Mouse (Mus musculus): ENCODE measurements around the gene Cdh12. TPM values are rescaled to one million over a fixed set of nuclear protein-coding genes. Genes with fewer than 3 reads are reported as not detected.
A peak's percentile ranks its signal among the peaks of the same experiment; 100 is the strongest.

The Cdh12 gene
- polyA plus RNA-seq, 2 experiments: 0.16 to 0.29 TPM

- ATAC-seq (ENCODE audit: low FRiP score, low read depth): peak; percentile 70; the same call in 1 of the 2 replicates
- Histone ChIP-seq H3K4me1 (ENCODE audit: control insufficient read depth, insufficient read depth, low read length) (no peaks in the 10 kb centered on the region), H3K9me3 (ENCODE audit: control insufficient read depth, low read length) (no peaks in the 10 kb centered on the region), H3K36me3 (ENCODE audit: control insufficient read depth, insufficient read depth, low read length) (no peaks in the 10 kb centered on the region), H3K4me3 (replicated peaks; ENCODE audit: low read length) (no peak overlapping the region), H3K27ac (replicated peaks; ENCODE audit: low read depth, low read length) (no peak overlapping the region), H3K27me3 (ENCODE audit: control insufficient read depth, insufficient read depth, low read length) (no peaks in the 10 kb centered on the region), H3K9ac (ENCODE audit: low read depth, low read length, severe bottlenecking) (no peak overlapping the region), H3K4me2 (replicated peaks; ENCODE audit: low read depth, low read length, severe bottlenecking) (no peak overlapping the region)
- peak; percentile 60 for DNase-seq (ENCODE audit: low spot score)
- TF ChIP-seq POLR2A (IDR thresholded peaks at IDR 0.05; ENCODE audit: borderline replicate concordance, extremely low read depth, insufficient read depth, insufficient read length): no peak
- 62% methylated on average over 2 of the region's 2 CpGs for WGBS
Observed at GRCm38 (mm10) chr15:21407324-21408044, 958.4 kb downstream of the Cdh12 start.

GRCm38 (mm10) chr15:21437347-21437746 is 988.3 kb downstream of the Cdh12 start:
- Histone ChIP-seq H3K9ac (ENCODE audit: low read depth, low read length, severe bottlenecking) (no peak overlapping the region), H3K4me3 (replicated peaks; ENCODE audit: low read length) (no peak overlapping the region), H3K27ac (replicated peaks; ENCODE audit: low read depth, low read length) (no peak overlapping the region), H3K9me3 (ENCODE audit: control insufficient read depth, low read length) (no peaks in the 10 kb centered on the region), H3K4me2 (replicated peaks; ENCODE audit: low read depth, low read length, severe bottlenecking) (no peak overlapping the region), H3K4me1 (ENCODE audit: control insufficient read depth, insufficient read depth, low read length) (no peaks in the 10 kb centered on the region), H3K27me3 (ENCODE audit: control insufficient read depth, insufficient read depth, low read length) (no peaks in the 10 kb centered on the region), H3K36me3 (ENCODE audit: control insufficient read depth, insufficient read depth, low read length) (no peaks in the 10 kb centered on the region)
- no peak for TF ChIP-seq POLR2A (IDR thresholded peaks at IDR 0.05; ENCODE audit: borderline replicate concordance, extremely low read depth, insufficient read depth, insufficient read length)
- ATAC-seq (ENCODE audit: low FRiP score, low read depth) (no peak), DNase-seq (ENCODE audit: low spot score) (no peak)
- 87% methylated on average over 4 of the region's 4 CpGs for WGBS

GRCm38 (mm10) chr15:21437924-21438323 is 988.9 kb downstream of the Cdh12 start:
- H3K9ac ChIP-seq (ENCODE audit: low read depth, low read length, severe bottlenecking): no peak overlapping the region
- ATAC-seq (ENCODE audit: low FRiP score, low read depth): no peak
- TF ChIP-seq POLR2A (IDR thresholded peaks at IDR 0.05; ENCODE audit: borderline replicate concordance, extremely low read depth, insufficient read depth, insufficient read length): no peak
- no peaks in the 10 kb centered on the region for H3K27me3 ChIP-seq (ENCODE audit: control insufficient read depth, insufficient read depth, low read length)
- no peaks in the 10 kb centered on the region for H3K9me3 ChIP-seq (ENCODE audit: control insufficient read depth, low read length)
- H3K27ac ChIP-seq (replicated peaks; ENCODE audit: low read depth, low read length): no peak overlapping the region
- H3K4me1 ChIP-seq (ENCODE audit: control insufficient read depth, insufficient read depth, low read length): no peaks in the 10 kb centered on the region
- H3K4me3 ChIP-seq (replicated peaks; ENCODE audit: low read length): no peak overlapping the region
- no peak for DNase-seq (ENCODE audit: low spot score)
- no peaks in the 10 kb centered on the region for H3K36me3 ChIP-seq (ENCODE audit: control insufficient read depth, insufficient read depth, low read length)
- H3K4me2 ChIP-seq (replicated peaks; ENCODE audit: low read depth, low read length, severe bottlenecking): no peak overlapping the region

GRCm38 (mm10) chr15:21458098-21458497 is 1009.0 kb downstream of the Cdh12 start:
- no peaks in the 10 kb centered on the region for H3K27me3 ChIP-seq (ENCODE audit: control insufficient read depth, insufficient read depth, low read length)
- no peak overlapping the region for H3K4me2 ChIP-seq (replicated peaks; ENCODE audit: low read depth, low read length, severe bottlenecking)
- H3K4me3 ChIP-seq (replicated peaks; ENCODE audit: low read length): no peak overlapping the region
- no peak for TF ChIP-seq POLR2A (IDR thresholded peaks at IDR 0.05; ENCODE audit: borderline replicate concordance, extremely low read depth, insufficient read depth, insufficient read length)
- 79% methylated on average over 2 of the region's 2 CpGs for WGBS
- no peak overlapping the region for H3K9ac ChIP-seq (ENCODE audit: low read depth, low read length, severe bottlenecking)
- H3K9me3 ChIP-seq (ENCODE audit: control insufficient read depth, low read length): no peaks in the 10 kb centered on the region
- no peak overlapping the region for H3K27ac ChIP-seq (replicated peaks; ENCODE audit: low read depth, low read length)
- no peaks in the 10 kb centered on the region for H3K4me1 ChIP-seq (ENCODE audit: control insufficient read depth, insufficient read depth, low read length)
- no peak for ATAC-seq (ENCODE audit: low FRiP score, low read depth)
- H3K36me3 ChIP-seq (ENCODE audit: control insufficient read depth, insufficient read depth, low read length): no peaks in the 10 kb centered on the region
- no peak for DNase-seq (ENCODE audit: low spot score)

GRCm38 (mm10) chr15:21519355-21519869 is 1070.3 kb downstream of the Cdh12 start:
- Histone ChIP-seq H3K4me2 (replicated peaks; ENCODE audit: low read depth, low read length, severe bottlenecking) (no peak overlapping the region), H3K27ac (replicated peaks; ENCODE audit: low read depth, low read length) (no peak overlapping the region), H3K27me3 (ENCODE audit: control insufficient read depth, insufficient read depth, low read length) (no peaks in the 10 kb centered on the region), H3K4me1 (ENCODE audit: control insufficient read depth, insufficient read depth, low read length) (no peaks in the 10 kb centered on the region), H3K9ac (ENCODE audit: low read depth, low read length, severe bottlenecking) (no peak overlapping the region), H3K4me3 (replicated peaks; ENCODE audit: low read length) (no peak overlapping the region), H3K36me3 (ENCODE audit: control insufficient read depth, insufficient read depth, low read length) (no peaks in the 10 kb centered on the region), H3K9me3 (ENCODE audit: control insufficient read depth, low read length) (no peaks in the 10 kb centered on the region)
- peak; percentile 40 for DNase-seq (ENCODE audit: low spot score)
- TF ChIP-seq POLR2A (IDR thresholded peaks at IDR 0.05; ENCODE audit: borderline replicate concordance, extremely low read depth, insufficient read depth, insufficient read length): no peak
- no peak for ATAC-seq (ENCODE audit: low FRiP score, low read depth)

Measured in limb, embryonic 14.5 days (tissue).